Mouse (Mus musculus) CH12.LX (cell line): ENCODE results near the gene Vcan. TPM values are rescaled to one million over a fixed set of nuclear protein-coding genes. Genes with fewer than 3 reads are reported as not detected.
A peak's percentile ranks its signal among the peaks of the same experiment; 100 is the strongest.

Experiments used
- DNase-seq: peaks from one replicate; pipeline ENCODE4 v3.0.0-alpha.2; 2013; ENCODE audit errors: extremely low read depth
- H3K27ac ChIP-seq: 2 replicates; pipeline ENCODE4 v1.5.1; 2012; ENCODE audit warnings: low read depth, mild to moderate bottlenecking, control low read depth, moderate library complexity; ENCODE audit not compliant: insufficient read depth
- H3K27me3 ChIP-seq: replicated peaks from 2 replicates; pipeline ENCODE3; 2012; ENCODE audit warnings: inconsistent platforms
- H3K36me3 ChIP-seq, 2 experiments: replicated peaks in 1 of 2; 2 replicates each; pipeline versions ENCODE3 to v1.6.1; 2012; ENCODE audit warnings: inconsistent platforms in 1 of 2, low read length in 1 of 2, mild to moderate bottlenecking in 1 of 2, mixed read lengths in 1 of 2, moderate library complexity in 1 of 2; ENCODE audit not compliant: control insufficient read depth in 1 of 2, insufficient read depth in 1 of 2
- H3K4me1 ChIP-seq, 2 experiments: 2 replicates each; pipeline ENCODE4 v1.6.1; 2012; ENCODE audit warnings: inconsistent platforms in 1 of 2, moderate library complexity in 1 of 2; ENCODE audit not compliant: insufficient read depth in 2 of 2, control insufficient read depth in 1 of 2
- H3K4me2 ChIP-seq: 2 replicates; pipeline ENCODE4 v1.6.1; 2012; ENCODE audit warnings: low read depth, mild to moderate bottlenecking, control low read depth; ENCODE audit not compliant: poor library complexity, insufficient read depth, severe bottlenecking
- H3K4me3 ChIP-seq, 3 experiments: fragments of 150-350 bp in 1 of 3; sonication (generic) in 1 of 3; replicated peaks in 1 of 3; 2 replicates each; pipeline versions ENCODE3 to v1.5.1; 2011 to 2012; ENCODE audit warnings: low read depth in 2 of 3, low read length in 2 of 3, mild to moderate bottlenecking in 2 of 3, moderate library complexity in 2 of 3, control low read depth in 1 of 3, improper control_type of control experiment in 1 of 3, inconsistent platforms in 1 of 3, mixed read lengths in 1 of 3; ENCODE audit not compliant: poor library complexity in 1 of 3
- H3K79me2 ChIP-seq: replicated peaks from 2 replicates; pipeline ENCODE4 v1.6.1; 2012; ENCODE audit warnings: mild to moderate bottlenecking, moderate library complexity; ENCODE audit not compliant: control insufficient read depth, poor library complexity, insufficient read depth, severe bottlenecking; ENCODE audit errors: extremely low read depth
- H3K9ac ChIP-seq: 2 replicates; pipeline ENCODE4 v1.6.1; 2012; ENCODE audit warnings: low read depth, mild to moderate bottlenecking, control low read depth, moderate library complexity; ENCODE audit not compliant: insufficient read depth
- H3K9me3 ChIP-seq: replicated peaks from 2 replicates; pipeline ENCODE3; 2012; ENCODE audit warnings: low read length, inconsistent platforms, mixed read lengths
- BHLHE40 ChIP-seq: IDR thresholded peaks from 2 replicates; pipeline ENCODE4 v1.6.1; 2011; ENCODE audit warnings: mild to moderate bottlenecking, low read depth, low read length, improper control_type of control experiment
- CHD1 ChIP-seq: IDR thresholded peaks from 2 replicates; pipeline ENCODE4 v1.6.1; 2012; ENCODE audit warnings: low read depth, low read length, improper control_type of control experiment, inconsistent platforms
- CHD2 ChIP-seq: IDR thresholded peaks from 2 replicates; pipeline ENCODE4 v1.6.1; 2011; ENCODE audit warnings: low read length, improper control_type of control experiment
- CTCF ChIP-seq, 2 experiments: IDR thresholded peaks in 1 of 2; conservative IDR thresholded peaks in 1 of 2; 2 replicates each; pipeline ENCODE4 v1.5.1; 2011 to 2012; ENCODE audit warnings: low read depth in 2 of 2, low read length in 2 of 2, improper control_type of control experiment in 1 of 2, inconsistent platforms in 1 of 2, mild to moderate bottlenecking in 1 of 2, moderate library complexity in 1 of 2
- E2F4 ChIP-seq: IDR thresholded peaks from 2 replicates; pipeline ENCODE4 v1.6.1; 2011; ENCODE audit warnings: low read depth, low read length, improper control_type of control experiment; ENCODE audit not compliant: insufficient replicate concordance
- EP300 ChIP-seq: IDR thresholded peaks from 2 replicates; pipeline ENCODE4 v1.6.1; 2011; ENCODE audit warnings: low read length, improper control_type of control experiment
- ETS1 ChIP-seq: conservative IDR thresholded peaks from 2 replicates; pipeline ENCODE4 v1.6.1; 2012; ENCODE audit warnings: low read depth, mild to moderate bottlenecking, inconsistent platforms, low read length, improper control_type of control experiment, moderate library complexity
- JUN ChIP-seq: IDR thresholded peaks from 2 replicates; pipeline ENCODE4 v1.6.1; 2011; ENCODE audit warnings: low read depth, mild to moderate bottlenecking, low read length, improper control_type of control experiment, moderate library complexity; ENCODE audit not compliant: insufficient read depth
- KAT2A ChIP-seq: IDR thresholded peaks from 2 replicates; pipeline ENCODE4 v1.6.1; 2012; ENCODE audit warnings: low read length, improper control_type of control experiment, inconsistent platforms; ENCODE audit not compliant: insufficient replicate concordance
- MAZ ChIP-seq: IDR thresholded peaks from 2 replicates; pipeline ENCODE4 v1.6.1; 2012; ENCODE audit warnings: low read depth, mild to moderate bottlenecking, inconsistent platforms, low read length, improper control_type of control experiment, moderate library complexity
- MEF2A ChIP-seq: IDR thresholded peaks from 2 replicates; pipeline ENCODE4 v1.6.1; 2014; ENCODE audit warnings: low read depth, mild to moderate bottlenecking, inconsistent platforms, low read length, improper control_type of control experiment, borderline replicate concordance
- NELFE ChIP-seq: IDR thresholded peaks from 2 replicates; pipeline ENCODE4 v1.6.1; 2011; ENCODE audit warnings: low read depth, low read length, improper control_type of control experiment
- RAD21 ChIP-seq: IDR thresholded peaks from 2 replicates; pipeline ENCODE4 v1.6.1; 2011; ENCODE audit warnings: low read depth, mild to moderate bottlenecking, low read length, improper control_type of control experiment, moderate library complexity
- SIN3A ChIP-seq: IDR thresholded peaks from 2 replicates; pipeline ENCODE4 v1.6.1; 2012; ENCODE audit warnings: low read length, improper control_type of control experiment, inconsistent platforms
- SMC3 ChIP-seq: IDR thresholded peaks from 2 replicates; pipeline ENCODE4 v1.6.1; 2011; ENCODE audit warnings: low read depth, low read length, improper control_type of control experiment
- ZC3H11A ChIP-seq: IDR thresholded peaks from 2 replicates; pipeline ENCODE4 v1.6.1; 2012; ENCODE audit warnings: low read depth, mild to moderate bottlenecking, inconsistent platforms, low read length, improper control_type of control experiment
- dilution Hi-C: fragments of 300-500 bp; cut with MboI; formaldehyde crosslinking; loops from 2 replicates; pipeline ENCODE4 v1.14.3; 2020; ENCODE audit warnings: low sequenced_read_pairs; ENCODE audit not compliant: extremely low pct_unique_long_range_greater_than_20kb, extremely low pct_ligation_motif_present
- in situ Hi-C: fragments of 300-500 bp; cut with MboI; formaldehyde crosslinking; loops from 3 replicates; pipeline ENCODE4 v1.14.3; 2019; ENCODE audit warnings: low sequenced_read_pairs, low pct_ligation_motif_present, low pct_unique_long_range_greater_than_20kb, mixed read lengths
- polyA plus RNA-seq: library from polyadenylated mRNA; unstranded; fragments of >175 nt; gene quantifications from 2 replicates; pipeline ENCODE4 v1.2.1, GENCODE M21; 2012; ENCODE audit warnings: low read depth; ENCODE audit not compliant: insufficient read length
- total RNA-seq, 2 experiments: library from RNA; depleted of rRNA; stranded (reverse); fragments of 300-350 nt in 1 of 2; fragments of >200 nt in 1 of 2; gene quantifications; 2 replicates each; pipeline ENCODE4 v1.2.3; 2012 to 2014

Gene Vcan
- total and polyA plus RNA-seq, 3 experiments = 0.04 to 0.23 (median 0.07) TPM

DNA sequence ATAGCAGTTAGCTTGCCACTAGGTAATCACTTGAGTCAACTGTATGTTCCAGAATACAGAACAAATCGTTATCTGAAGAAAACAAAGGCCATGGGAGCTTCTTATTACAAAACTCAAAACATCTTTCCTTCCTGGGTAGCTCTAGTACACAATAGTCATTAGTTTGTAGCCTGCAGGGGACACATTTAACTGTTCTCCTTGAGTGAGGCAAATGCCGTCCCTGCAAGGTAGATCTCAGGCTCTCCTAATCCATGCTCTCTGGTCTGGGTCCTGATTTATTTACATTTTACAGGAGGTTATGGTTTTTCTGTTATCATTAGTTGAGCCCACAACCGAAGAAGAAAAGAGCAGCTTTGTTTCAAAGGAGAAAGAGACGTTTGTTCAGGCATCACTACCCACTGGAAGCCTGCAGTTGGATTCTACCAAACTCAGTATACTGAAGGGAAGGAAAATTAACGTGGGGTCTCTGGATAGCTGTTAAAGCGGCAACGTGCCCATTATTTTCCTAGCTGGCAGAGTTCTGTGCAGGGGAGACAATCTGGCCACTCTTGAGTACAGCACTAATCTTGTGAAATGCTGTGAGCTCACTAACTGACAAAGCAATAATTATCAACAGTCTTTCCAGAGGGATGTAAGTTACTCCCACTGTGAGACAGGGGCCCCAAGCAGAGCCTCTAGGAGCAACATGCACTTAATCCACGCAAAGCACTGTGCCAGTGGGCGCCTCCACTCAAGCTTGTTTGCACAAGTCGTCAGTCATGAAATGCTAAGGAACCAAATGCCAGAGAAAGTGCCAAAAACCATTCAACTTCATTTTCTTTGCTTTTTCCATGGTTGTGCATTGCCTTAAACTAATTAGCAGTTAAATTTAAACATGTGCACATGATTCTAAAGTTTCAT lies 73.1 kb downstream of the Vcan start:
- DNase-seq = no peak
- no peaks in the 10 kb centered on the region for H3K36me3 ChIP-seq
- TF ChIP-seq E2F4 (no peak), MEF2A (no peak)
- TF ChIP-seq, all 38 proteins: peak for 0
- no peak overlapping the region for H3K4me3 ChIP-seq
- dilution Hi-C loops = no loop called here
- no peaks in the 10 kb centered on the region for H3K9me3 ChIP-seq
- H3K9ac ChIP-seq = no peak overlapping the region
- in situ Hi-C loops = no loop called here
- H3K4me2 ChIP-seq = no peak overlapping the region
- H3K27ac ChIP-seq = no peak overlapping the region
- H3K27me3 ChIP-seq = no peaks in the 10 kb centered on the region
- H3K79me2 ChIP-seq = no peaks in the 10 kb centered on the region
- no peaks in the 10 kb centered on the region for H3K4me1 ChIP-seq

GRCm38 (mm10) chr13:89668069-89668468 lies 74.2 kb downstream of the Vcan start:
- Histone ChIP-seq H3K4me3 (no peak overlapping the region), H3K4me1 (no peaks in the 10 kb centered on the region), H3K4me2 (no peak overlapping the region), H3K36me3 (no peaks in the 10 kb centered on the region), H3K9me3 (no peaks in the 10 kb centered on the region), H3K27me3 (no peaks in the 10 kb centered on the region), H3K9ac (no peak overlapping the region), H3K27ac (no peak overlapping the region), H3K79me2 (no peaks in the 10 kb centered on the region)
- in situ Hi-C loops = no loop called here
- peak; percentile 56 for DNase-seq
- dilution Hi-C loops = no loop called here
- TF ChIP-seq RAD21 (peak; percentile 85), CTCF (conservative IDR thresholded peaks at IDR 0.05 in 1 of 2, IDR thresholded peaks at IDR 0.05 in 1 of 2; ENCODE audit: low read depth in 2 of 2, low read length in 2 of 2) (peak in 1 of 2 experiments; percentile 76; a peak in 2 of 4 replicates), ZC3H11A (peak; percentile 12; the same call in 1 of the 2 replicates), SMC3 (peak; percentile 77), CHD1 (no peak), NELFE (no peak)

GRCm38 (mm10) chr13:89661688-89662087 lies 80.6 kb downstream of the Vcan start:
- dilution Hi-C loops = no loop called here

More at GRCm38 (mm10) chr13:89661688-89662087, 80.6 kb downstream of the Vcan start:
- no peak for DNase-seq
- H3K4me2 ChIP-seq = no peak overlapping the region
- no peaks in the 10 kb centered on the region for H3K4me1 ChIP-seq
- in situ Hi-C loops = no loop called here
- no peaks in the 10 kb centered on the region for H3K27me3 ChIP-seq
- no peak overlapping the region for H3K4me3 ChIP-seq
- TF ChIP-seq EP300 = no peak
- no peak for TF ChIP-seq MAZ
- no peak for TF ChIP-seq CHD2
- TF ChIP-seq JUN = no peak
- TF ChIP-seq ZC3H11A = no peak
- TF ChIP-seq BHLHE40 = no peak
- no peak for TF ChIP-seq ETS1
- no peak for TF ChIP-seq NELFE
- TF ChIP-seq KAT2A = no peak
- TF ChIP-seq SIN3A = no peak
- TF ChIP-seq E2F4 = no peak
- H3K79me2 ChIP-seq = no peaks in the 10 kb centered on the region
- H3K9ac ChIP-seq = no peak overlapping the region
- H3K9me3 ChIP-seq = no peaks in the 10 kb centered on the region
- H3K27ac ChIP-seq = no peak overlapping the region
- no peaks in the 10 kb centered on the region for H3K36me3 ChIP-seq
